Comparison of ENCODE assay signal across 8 mouse cellular contexts in the genomic region with DNA sequence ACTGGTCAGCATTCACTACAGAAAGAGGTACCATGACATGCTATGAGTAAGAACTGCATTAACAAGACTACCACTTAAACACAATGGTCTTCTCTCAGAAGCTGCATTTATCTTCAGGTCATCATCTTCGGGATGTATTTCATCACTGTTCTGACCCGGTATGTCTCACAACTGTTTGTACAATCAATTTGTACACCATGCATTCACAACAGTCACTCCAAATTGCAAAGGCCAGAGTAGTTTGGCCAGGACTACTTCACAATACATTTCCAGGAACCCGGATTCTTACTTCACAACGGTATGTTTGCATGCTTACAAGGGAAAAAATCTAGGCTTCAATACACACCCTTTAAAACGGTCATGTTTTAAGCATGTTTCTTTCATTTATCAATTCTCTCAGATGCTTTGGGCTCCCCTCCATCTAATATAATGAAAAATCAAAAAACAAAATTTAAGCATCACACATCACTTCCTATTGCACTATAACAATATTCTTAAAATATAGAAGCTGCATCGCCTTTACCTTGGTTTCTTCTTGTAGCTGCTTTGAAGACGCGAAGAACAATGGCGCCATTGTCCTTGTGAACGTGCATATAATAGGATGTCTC. TPM values are rescaled to one million over a fixed set of nuclear protein-coding genes. Genes with fewer than 3 reads are reported as not detected.
A peak's percentile ranks its signal among the peaks of the same experiment; 100 is the strongest.
DNase-seq lines count a peak whose midpoint lies in the region; ATAC-seq and TF ChIP-seq lines count a peak whose summit lies in the region.

No protein-coding gene starts in this region.

- intact Hi-C loops in heart, adult 2 months (cut with DNase I), result loop anchor here (1.0 to 2.0 kb wide), 2 partner anchors 38 to 83 kb away; a partner anchor contains a TSS
- intact Hi-C loops in heart, postnatal 14 days (cut with DNase I), result loop anchor here (1.0 to 2.0 kb wide), 2 partner anchors 25 to 42 kb away; no protein-coding TSS in a partner anchor

- no peaks in the 10 kb centered on the region for H3K27me3 ChIP-seq in heart, adult 2 months (ENCODE audit: control insufficient read depth, insufficient read depth, low read length)
- no peaks in the 10 kb centered on the region for H3K27me3 ChIP-seq in C2C12 (ENCODE audit: control insufficient read depth, insufficient read depth, insufficient read length)
- no peaks in the 10 kb centered on the region for H3K27me3 ChIP-seq in forebrain, embryonic 13.5 days
- no peaks in the 10 kb centered on the region for H3K27me3 ChIP-seq in liver, embryonic 16.5 days (ENCODE audit: control insufficient read depth, insufficient read depth, low read depth, low read length)

- TF ChIP-seq POLR2A in heart, adult 2 months (IDR thresholded peaks at IDR 0.05; ENCODE audit: insufficient read depth, low read depth, low read length), result no peak

- TF ChIP-seq EP300 in heart, adult 2 months (IDR thresholded peaks at IDR 0.05; ENCODE audit: insufficient read depth, low read depth, low read length), result no peak

- H3K9ac ChIP-seq in heart, adult 2 months (ENCODE audit: low read depth, low read length), result peak overlapping the region; percentile 81
- H3K9ac ChIP-seq in forebrain, embryonic 13.5 days, result peak overlapping the region; percentile 97
- H3K9ac ChIP-seq in liver, embryonic 16.5 days (ENCODE audit: low read depth, low read length), result peak overlapping the region; percentile 66

- peaks cover 20% of the 10 kb centered on the region for H3K79me3 ChIP-seq in C2C12 (ENCODE audit: low read depth)

- H3K4me2 ChIP-seq in forebrain, embryonic 13.5 days, result peak overlapping the region; percentile 67
- peak overlapping the region; percentile 84 for H3K4me2 ChIP-seq in liver, embryonic 16.5 days (ENCODE audit: low read depth, low read length)

- H3ac ChIP-seq in C2C12 (ENCODE audit: control insufficient read depth, insufficient read length, low read depth), result peak overlapping the region; percentile 91

- H3K9me3 ChIP-seq in forebrain, embryonic 13.5 days (replicated peaks), result no peaks in the 10 kb centered on the region
- no peaks in the 10 kb centered on the region for H3K9me3 ChIP-seq in liver, embryonic 16.5 days (replicated peaks; ENCODE audit: control insufficient read depth, low read length)

- TF ChIP-seq CTCF in heart, adult 2 months (IDR thresholded peaks at IDR 0.05), result no peak
- no peak for TF ChIP-seq CTCF in C2C12 (IDR thresholded peaks at IDR 0.05; ENCODE audit: control insufficient read depth, insufficient read depth, insufficient read length)

- H3K79me2 ChIP-seq in heart, adult 2 months (replicated peaks; ENCODE audit: control insufficient read depth, insufficient read depth, low read length), result no peaks in the 10 kb centered on the region
- peaks cover 27% of the 10 kb centered on the region for H3K79me2 ChIP-seq in C2C12 (ENCODE audit: control insufficient read depth, insufficient read depth)

- H3K4me3 ChIP-seq in heart, adult 2 months, result peak overlapping the region; percentile 66
- H3K4me3 ChIP-seq in C2C12 (ENCODE audit: insufficient read depth, poor library complexity, severe bottlenecking), result peak overlapping the region; percentile 68
- H3K4me3 ChIP-seq in forebrain, embryonic 13.5 days, result peak overlapping the region; percentile 84
- H3K4me3 ChIP-seq in liver, embryonic 16.5 days (ENCODE audit: low read depth, low read length), result peak overlapping the region; percentile 66

- H3K4me1 ChIP-seq in heart, adult 2 months (ENCODE audit: control insufficient read depth, insufficient read depth, low read length), result no peaks in the 10 kb centered on the region
- H3K4me1 ChIP-seq in forebrain, embryonic 13.5 days, result peaks cover 23% of the 10 kb centered on the region
- peaks cover 15% of the 10 kb centered on the region for H3K4me1 ChIP-seq in liver, embryonic 16.5 days (ENCODE audit: control insufficient read depth, low read depth, low read length)

- no peak for DNase-seq in heart, adult 2 months
- DNase-seq in heart, postnatal 14 days, result no peak
- no peak for DNase-seq in urinary bladder, adult 2 months (ENCODE audit: low spot score)
- no peak for DNase-seq in layer of hippocampus, adult 8-10 months (ENCODE audit: low spot score in 2 of 2)

- peaks cover 17% of the 10 kb centered on the region for H3K36me3 ChIP-seq in heart, adult 2 months (ENCODE audit: control insufficient read depth, insufficient read depth, low read length)
- peaks cover 25% of the 10 kb centered on the region for H3K36me3 ChIP-seq in C2C12 (ENCODE audit: control insufficient read depth, insufficient read depth)
- H3K36me3 ChIP-seq in forebrain, embryonic 13.5 days (ENCODE audit: poor library complexity, severe bottlenecking), result peaks cover 20% of the 10 kb centered on the region
- peaks cover 4% of the 10 kb centered on the region; the same call in 1 of the 2 replicates for H3K36me3 ChIP-seq in liver, embryonic 16.5 days (ENCODE audit: control insufficient read depth, insufficient read depth)

- no peak for ATAC-seq in forebrain, embryonic 13.5 days
- no peak for ATAC-seq in liver, embryonic 16.5 days (ENCODE audit: low read depth)
- no peak for ATAC-seq in megakaryocyte-erythroid progenitor cell, adult 5-6 weeks (replicated peaks; ENCODE audit: low FRiP score, low TSS enrichment, poor library complexity, severe bottlenecking)

- H3K27ac ChIP-seq in heart, adult 2 months, result peak overlapping the region; percentile 90
- H3K27ac ChIP-seq in forebrain, embryonic 13.5 days, result peak overlapping the region; percentile 94
- H3K27ac ChIP-seq in liver, embryonic 16.5 days (ENCODE audit: low read length), result peak overlapping the region; percentile 54

- WGBS in heart, adult 2 months, result under 1% methylated on average over 10 of the region's 10 CpGs
- under 1% methylated on average over 10 of the region's 10 CpGs for WGBS in forebrain, embryonic 13.5 days
- WGBS in liver, embryonic 16.5 days (ENCODE audit: insufficient replicate concordance), result 0% methylated on average over 10 of the region's 10 CpGs

TF ChIP-seq in C2C12, 6 proteins besides CTCF, POLR2A, EP300 and RAD21:
- TF ChIP-seq MAX (IDR thresholded peaks at IDR 0.05) (no peak), FOSL1 (IDR thresholded peaks at IDR 0.05; ENCODE audit: insufficient read depth, low read length, poor library complexity, severe bottlenecking) (no peak), MYOG (IDR thresholded peaks at IDR 0.05; ENCODE audit: control insufficient read depth, extremely low read depth, insufficient read length) (no peak), CEBPB (IDR thresholded peaks at IDR 0.05; ENCODE audit: low read depth) (no peak), MYOD1 (IDR thresholded peaks at IDR 0.05; ENCODE audit: control insufficient read depth, insufficient read length, low read depth) (no peak), USF1 (IDR thresholded peaks at IDR 0.05; ENCODE audit: low read depth) (no peak)

RNA-seq across cellular contexts. Expression of a gene that starts 25.8 kb away (rescaled TPM):
- 1 to 10 TPM; 6.5 to 6.9 TPM for total RNA-seq in heart, adult 2 months (2021)
- 2.6 and 4.1 TPM in 2 replicates for polyA plus RNA-seq in heart, adult 2 months (2012; rRNA removed)
- total RNA-seq in heart, postnatal 14 days (2021), result 1 to 10 TPM; 6.9 to 7.8 TPM
- polyA plus RNA-seq in C2C12 (2012; fragmentation: generic; extraction: Trizol), result 1.5 TPM
- 12.4 and 13.6 TPM in 2 replicates for polyA plus RNA-seq in forebrain, embryonic 13.5 days (2015; fragmentation: Nextera tagmentation; extraction: Ambion mirVana)
- 7.9 and 8.4 TPM in 2 replicates for polyA plus RNA-seq in liver, embryonic 16.5 days (2015; fragmentation: Nextera tagmentation; extraction: Ambion mirVana)
- polyA plus RNA-seq in urinary bladder, adult 2 months (2012; rRNA removed), result 9.7 and 10.3 TPM in 2 replicates
- 10 to 100 TPM; 19.5 to 29.3 (median 24.7) TPM for total RNA-seq in layer of hippocampus, adult 8-10 months (2022)
- total RNA-seq in megakaryocyte-erythroid progenitor cell, adult 5-6 weeks (2014; fragmentation: Nextera tagmentation), result 8.7 and 11.2 TPM in 2 replicates
- total RNA-seq in megakaryocyte-erythroid progenitor cell, adult 5-6 weeks (2017), result 9.9 and 11.4 TPM in 2 replicates

RNA-seq across cellular contexts. Expression of a gene that starts 39.7 kb away (rescaled TPM):
- total RNA-seq in heart, adult 2 months (2021), result 10 to 100 TPM; 60.8 to 64.6 TPM
- 6.6 and 14.3 TPM in 2 replicates for polyA plus RNA-seq in heart, adult 2 months (2012; rRNA removed)
- total RNA-seq in heart, postnatal 14 days (2021), result 10 to 100 TPM; 61.2 to 62.1 TPM
- polyA plus RNA-seq in C2C12 (2012; fragmentation: generic; extraction: Trizol), result 66.9 TPM
- 128 and 131 TPM in 2 replicates for polyA plus RNA-seq in forebrain, embryonic 13.5 days (2015; fragmentation: Nextera tagmentation; extraction: Ambion mirVana)
- 26.1 and 27.0 TPM in 2 replicates for polyA plus RNA-seq in liver, embryonic 16.5 days (2015; fragmentation: Nextera tagmentation; extraction: Ambion mirVana)
- polyA plus RNA-seq in urinary bladder, adult 2 months (2012; rRNA removed), result 15.9 and 35.9 TPM in 2 replicates
- total RNA-seq in layer of hippocampus, adult 8-10 months (2022), result 10 to 100 TPM; 61.8 to 67.7 (median 63.0) TPM
- 201 and 242 TPM in 2 replicates for total RNA-seq in megakaryocyte-erythroid progenitor cell, adult 5-6 weeks (2014; fragmentation: Nextera tagmentation)
- total RNA-seq in megakaryocyte-erythroid progenitor cell, adult 5-6 weeks (2017), result 352 and 418 TPM in 2 replicates

RNA-seq across cellular contexts. Expression of a gene that starts 58.6 kb away (rescaled TPM):
- under 1 TPM in 1 of 2 experiments, not detected in 1; 0.13 TPM for total RNA-seq in heart, adult 2 months (2021)
- polyA plus RNA-seq in heart, adult 2 months (2012; rRNA removed), result 0.09 TPM in 1 of 2 replicates, not detected in the other
- under 1 TPM; 0.17 to 0.22 TPM for total RNA-seq in heart, postnatal 14 days (2021)
- 0.04 TPM for polyA plus RNA-seq in C2C12 (2012; fragmentation: generic; extraction: Trizol)
- 0.22 and 0.34 TPM in 2 replicates for polyA plus RNA-seq in forebrain, embryonic 13.5 days (2015; fragmentation: Nextera tagmentation; extraction: Ambion mirVana)
- polyA plus RNA-seq in liver, embryonic 16.5 days (2015; fragmentation: Nextera tagmentation; extraction: Ambion mirVana), result 0.06 and 0.08 TPM in 2 replicates
- polyA plus RNA-seq in urinary bladder, adult 2 months (2012; rRNA removed), result 0.03 TPM in 1 of 2 replicates, not detected in the other
- 1 to 10 TPM in 1 of 4 experiments, under 1 TPM in 2, not detected in 1; 0.74 to 1.2 (median 0.89) TPM for total RNA-seq in layer of hippocampus, adult 8-10 months (2022)
- not detected in 2 replicates for total RNA-seq in megakaryocyte-erythroid progenitor cell, adult 5-6 weeks (2014; fragmentation: Nextera tagmentation)
- not detected in 2 replicates for total RNA-seq in megakaryocyte-erythroid progenitor cell, adult 5-6 weeks (2017)
